Mouse (Mus musculus): ENCODE data around the gene Gm49711.

The Gm49711 gene

DNA sequence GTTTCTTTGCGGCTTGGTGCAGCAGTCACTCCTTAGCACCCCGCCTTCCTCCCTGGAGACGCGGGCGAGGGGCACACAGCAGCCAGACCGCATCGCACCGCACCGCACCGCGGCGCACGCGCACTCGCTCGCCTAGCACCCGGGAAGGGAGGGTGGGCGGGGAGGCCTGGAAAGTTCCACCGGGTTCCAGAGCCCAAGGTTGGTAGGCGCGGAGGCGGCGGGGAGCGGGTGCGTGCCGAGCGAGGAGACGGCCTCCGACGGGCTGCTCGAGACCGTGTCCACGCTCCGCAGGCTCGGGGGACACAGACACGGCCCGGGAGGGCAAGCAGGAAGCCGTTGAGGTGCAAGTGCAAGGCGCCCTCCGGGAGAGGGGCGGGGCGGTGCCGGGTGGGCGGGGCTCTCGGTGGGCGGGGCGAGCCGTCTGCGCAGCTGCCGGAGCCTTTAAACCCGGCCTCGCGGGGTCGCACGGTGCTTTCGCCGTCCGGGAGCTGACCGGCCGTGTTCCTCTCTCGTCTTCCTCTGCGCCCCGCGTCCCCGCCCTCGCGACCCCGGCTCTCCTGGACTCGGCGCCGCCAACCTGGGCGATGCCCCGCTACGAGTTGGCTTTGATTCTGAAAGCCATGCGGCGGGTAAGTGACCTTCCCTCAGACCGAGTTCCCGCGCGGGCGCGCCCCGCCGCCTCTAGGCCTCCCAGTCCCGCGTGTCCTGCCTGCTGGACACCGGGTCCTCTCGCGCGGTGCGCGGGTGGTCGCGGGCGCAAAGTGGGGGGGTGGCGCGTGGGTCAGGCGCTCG lies at the start of gene Gm49711, which contains the start of the genes Mrps6 and Slc5a3:
TSS of gene Gm49711 (plus strand) at position 465 of the 792 bp plus-strand sequence.
TSS of gene Mrps6 (plus strand) at position 419 of the 792 bp plus-strand sequence.
TSS of gene Slc5a3 (plus strand) at position 471 of the 792 bp plus-strand sequence.
- DNase-seq (ENCODE audit: low spot score in 2 of 2): peak; percentile 74 to 91

DNA sequence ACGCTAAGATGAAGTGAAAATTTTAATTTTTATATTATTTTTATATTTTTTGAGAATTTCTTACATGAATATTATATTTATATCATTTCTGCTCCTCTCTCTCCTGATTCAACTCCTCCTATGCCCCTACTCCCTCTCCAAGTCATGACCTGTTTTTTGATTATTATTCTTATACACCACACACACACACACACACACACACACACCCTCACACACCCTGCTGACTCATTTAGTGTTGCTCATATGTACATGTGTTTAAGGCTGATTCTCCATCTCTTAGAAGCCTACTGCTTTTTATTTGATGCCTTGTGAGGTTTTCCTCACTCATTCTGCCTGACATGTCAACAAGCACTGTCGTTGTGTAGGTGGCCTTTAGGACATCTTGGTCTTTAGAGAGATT lies 48.5 kb upstream of the Gm49711 start:
- DNase-seq (ENCODE audit: low spot score in 2 of 2): no peak

DNA sequence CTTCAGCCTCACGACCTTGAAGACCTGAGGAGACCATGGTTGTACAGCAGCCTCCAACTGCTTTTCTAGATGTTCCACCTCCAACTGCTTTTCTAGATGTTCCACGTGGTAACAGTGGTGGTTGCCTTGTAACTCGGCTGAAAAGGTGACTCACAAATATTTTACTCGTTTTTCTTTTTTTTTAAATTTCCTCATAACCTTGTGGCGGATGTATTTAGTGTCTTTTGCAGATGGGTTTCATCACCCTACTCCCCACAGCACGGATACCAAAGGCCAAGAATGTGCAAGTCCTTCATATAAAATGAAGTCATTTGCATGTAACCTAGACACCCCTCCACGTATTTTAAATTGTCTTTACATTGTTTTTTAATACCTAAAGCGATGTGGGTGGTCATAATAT lies 41.3 kb upstream of the Gm49711 start:
- DNase-seq (ENCODE audit: low spot score in 2 of 2): no peak

DNA sequence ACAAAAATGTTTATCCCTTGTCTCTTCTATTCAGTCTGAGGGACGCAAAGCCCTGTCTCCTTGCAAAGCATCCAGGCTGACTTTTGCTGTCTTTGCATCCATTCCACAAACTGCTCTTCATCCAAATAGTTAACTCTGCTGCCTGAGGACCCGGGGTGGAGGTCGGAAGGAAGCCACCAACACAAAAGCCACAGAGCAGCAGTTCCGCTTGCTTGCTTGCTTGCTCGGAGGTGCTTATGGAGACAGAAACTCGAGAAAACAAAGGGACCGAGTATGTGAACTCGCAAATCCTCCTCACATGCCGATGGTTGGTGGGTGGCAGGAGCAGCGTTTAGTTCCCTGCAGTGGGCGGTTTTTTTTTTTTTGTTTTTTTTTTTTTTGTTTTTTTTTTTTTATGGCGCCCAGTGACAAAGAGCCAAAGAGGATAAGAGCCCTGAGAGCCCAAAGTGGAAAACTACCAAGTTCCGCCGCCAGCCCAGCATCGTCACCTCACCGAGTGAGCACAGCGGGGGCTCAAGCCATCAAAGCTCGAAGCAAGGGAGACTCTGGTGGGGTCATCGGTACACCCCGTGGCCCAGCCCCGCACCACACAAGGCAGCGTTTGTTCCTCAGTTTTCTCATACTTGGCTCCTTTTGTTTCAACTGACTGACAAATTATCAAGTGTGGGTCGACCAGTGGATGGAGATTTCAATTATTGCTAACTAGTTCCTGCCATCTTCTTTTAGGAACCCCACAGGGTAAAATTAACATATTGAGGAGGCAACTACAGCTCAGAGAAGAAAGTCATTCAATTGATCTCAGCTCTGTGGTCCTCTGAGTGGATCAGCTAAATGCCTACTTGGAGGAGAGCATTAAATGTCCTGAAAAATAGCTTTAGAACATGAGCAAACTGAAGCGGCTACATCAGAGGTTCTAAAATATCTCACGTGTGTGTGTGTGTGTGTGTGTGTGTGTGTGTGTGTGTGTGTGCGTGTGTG lies 38.7 kb upstream of the Gm49711 start:
- peak in 1 of 2 experiments; percentile 33 for DNase-seq (ENCODE audit: low spot score in 2 of 2)

DNA sequence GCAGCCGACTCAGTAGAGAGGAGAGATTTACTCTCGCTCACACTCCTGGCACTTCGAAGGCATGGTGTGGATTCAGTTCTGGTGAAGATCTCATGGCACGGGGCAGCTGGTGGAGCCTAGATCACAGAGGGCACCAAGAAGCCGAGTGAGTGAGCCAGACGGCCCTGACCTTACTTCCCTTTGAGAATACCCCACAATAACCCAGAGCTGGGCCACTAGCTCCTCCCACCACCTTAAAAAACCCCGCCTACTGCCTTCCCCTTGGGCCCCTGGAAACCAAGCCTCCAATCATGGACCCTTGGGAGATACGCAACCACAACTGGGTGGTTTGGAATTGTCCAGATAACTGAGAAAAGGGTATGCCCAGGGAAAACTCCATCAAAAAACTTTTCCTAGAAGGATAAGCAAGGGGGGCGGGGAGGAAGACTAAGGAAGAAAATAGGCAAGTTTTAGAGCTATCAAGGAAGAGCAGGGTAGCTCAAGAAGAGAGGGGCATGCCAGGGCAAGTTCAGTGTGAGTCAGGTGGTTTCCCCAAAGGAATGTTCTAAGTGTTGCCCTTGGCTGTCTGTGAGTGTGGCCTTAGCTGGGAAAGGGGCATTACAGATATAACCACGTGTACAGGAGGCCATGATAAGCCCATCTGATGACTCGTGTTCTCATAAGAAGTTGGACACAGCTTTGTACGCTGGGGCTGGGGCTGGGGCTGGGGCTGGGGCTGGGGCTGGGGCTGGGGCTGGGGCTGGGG lies 36.3 kb upstream of the Gm49711 start:
- DNase-seq (ENCODE audit: low spot score in 2 of 2): no peak

DNA sequence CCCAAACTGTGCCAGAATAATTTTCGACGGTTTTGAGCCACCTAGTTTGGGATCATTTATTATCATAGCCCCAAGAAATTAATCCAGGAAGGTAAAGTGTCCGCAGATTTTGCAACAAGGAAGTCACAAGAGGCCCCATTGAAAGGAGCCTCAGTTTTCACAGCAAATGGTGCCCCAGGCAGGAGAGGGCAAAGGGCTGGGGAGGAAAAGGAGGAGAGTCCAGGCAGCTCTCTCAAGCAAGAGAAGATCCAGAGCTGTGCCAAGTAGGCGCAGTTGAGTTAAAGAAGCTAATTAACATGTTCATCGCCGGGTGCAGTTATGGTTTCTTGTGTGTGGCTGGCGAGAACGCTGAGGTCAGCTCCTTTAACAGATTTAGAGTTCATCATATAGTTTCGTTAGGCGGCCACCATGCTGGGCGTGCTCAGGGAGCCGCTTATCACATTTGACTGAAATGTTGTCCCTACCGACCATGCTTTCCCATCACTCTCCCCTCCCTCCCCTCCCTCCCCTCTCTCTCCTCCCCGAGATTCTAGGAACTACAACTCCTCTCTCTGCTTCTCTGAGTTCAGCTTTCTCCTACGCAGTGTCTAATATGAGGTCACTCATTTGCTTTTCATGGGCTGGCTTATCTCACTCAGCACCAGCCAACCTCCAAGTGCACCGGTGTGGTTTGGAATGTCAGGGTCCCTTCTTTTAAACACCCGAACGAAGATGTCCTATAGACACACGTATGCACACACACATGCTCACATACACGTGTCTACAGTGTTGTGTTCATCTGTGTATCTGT lies 35.4 kb upstream of the Gm49711 start:
- DNase-seq (ENCODE audit: low spot score in 2 of 2): no peak

DNA sequence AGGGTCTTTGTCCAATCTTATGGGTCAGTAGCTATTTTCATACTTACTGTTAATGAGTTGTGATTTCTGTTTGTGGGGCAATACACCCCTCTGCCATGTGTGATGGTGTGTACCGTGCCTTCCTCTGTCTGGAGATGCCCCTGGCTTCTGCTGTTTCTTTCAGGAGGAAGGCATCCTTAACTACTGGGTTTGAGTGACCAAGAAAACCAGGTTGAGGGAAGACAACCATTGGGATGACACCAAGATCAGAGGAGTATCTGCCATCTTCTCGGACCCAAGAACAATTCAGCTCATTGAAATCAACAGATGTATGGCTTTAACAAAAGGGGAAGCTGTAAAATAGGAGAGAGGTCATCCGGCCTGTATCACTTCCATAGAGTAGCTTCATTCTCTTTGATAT lies 24.8 kb upstream of the Gm49711 start:
- no peak for DNase-seq (ENCODE audit: low spot score in 2 of 2)

DNA sequence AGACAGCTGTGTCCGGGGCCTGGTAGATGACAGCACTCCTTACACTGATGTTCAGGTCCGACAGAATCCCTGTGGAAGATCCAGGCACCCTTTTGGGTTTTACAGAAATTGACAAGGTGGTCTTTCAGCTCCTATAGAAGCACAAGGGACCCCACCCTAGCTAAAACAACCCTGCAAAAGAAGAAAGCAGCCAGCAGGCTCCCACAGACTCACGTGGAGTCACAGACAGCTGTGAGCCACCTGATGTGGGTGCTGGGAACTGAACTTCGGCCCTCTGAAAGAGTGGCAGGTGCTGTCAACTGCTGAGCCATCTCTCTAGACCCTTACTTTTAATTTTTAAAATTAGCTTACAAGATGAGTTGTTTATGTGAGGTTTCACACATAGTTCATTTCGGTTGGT lies 23.4 kb upstream of the Gm49711 start:
- no peak for DNase-seq (ENCODE audit: low spot score in 2 of 2)

DNA sequence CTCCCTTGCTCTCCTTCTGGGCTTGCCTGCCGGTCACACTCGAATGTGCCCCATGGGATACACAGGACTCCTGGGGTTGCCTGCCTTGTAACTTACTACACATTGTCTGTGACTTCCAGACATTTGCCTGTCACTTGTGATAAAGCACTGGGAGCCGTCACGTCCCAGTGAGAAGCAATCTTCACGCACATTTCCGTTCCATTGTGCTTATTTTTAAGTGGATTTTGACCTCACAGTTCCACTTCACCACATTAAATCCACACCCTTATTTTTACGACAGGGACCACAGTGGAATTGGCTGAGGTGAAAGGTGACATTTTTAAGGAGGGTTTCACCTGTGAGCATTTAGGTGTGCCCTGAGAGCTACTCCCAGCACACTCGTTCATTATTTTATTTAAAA lies 21.4 kb upstream of the Gm49711 start:
- no peak for DNase-seq (ENCODE audit: low spot score in 2 of 2)

DNA sequence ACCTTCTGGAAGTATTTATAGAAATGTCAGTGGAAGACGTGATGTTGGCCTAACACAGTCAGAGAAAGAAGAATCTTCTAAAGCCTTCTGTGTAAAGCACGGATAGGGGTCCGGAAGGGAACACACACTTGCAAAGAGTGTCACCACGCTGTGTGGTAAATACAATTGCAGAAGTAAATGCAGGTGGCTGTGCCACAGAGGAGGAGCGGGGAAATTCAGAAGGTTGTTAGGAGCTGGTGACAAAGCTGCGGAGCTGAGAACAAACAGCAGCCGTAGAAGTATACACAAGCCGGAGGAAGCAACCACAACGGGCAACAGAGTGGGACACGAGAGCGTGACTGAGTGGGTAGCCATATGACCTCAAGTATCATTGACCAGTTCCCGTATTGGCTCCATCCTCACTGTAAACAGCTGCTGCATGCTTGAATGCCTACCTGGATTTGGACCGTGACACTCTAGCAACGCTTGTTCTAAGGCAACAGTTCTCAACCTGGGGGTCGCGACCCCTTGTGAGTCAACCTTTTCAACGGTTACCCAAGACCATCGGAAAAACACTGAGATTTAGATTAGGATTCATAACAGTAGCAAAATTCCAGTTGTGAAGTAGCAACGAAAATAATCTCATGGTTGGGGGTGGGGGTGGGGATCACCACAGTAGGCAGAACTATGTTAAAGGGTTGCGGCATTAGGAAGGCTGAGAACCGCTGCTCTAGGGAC lies 20.1 kb upstream of the Gm49711 start:
- no peak for DNase-seq (ENCODE audit: low spot score in 2 of 2)

DNA sequence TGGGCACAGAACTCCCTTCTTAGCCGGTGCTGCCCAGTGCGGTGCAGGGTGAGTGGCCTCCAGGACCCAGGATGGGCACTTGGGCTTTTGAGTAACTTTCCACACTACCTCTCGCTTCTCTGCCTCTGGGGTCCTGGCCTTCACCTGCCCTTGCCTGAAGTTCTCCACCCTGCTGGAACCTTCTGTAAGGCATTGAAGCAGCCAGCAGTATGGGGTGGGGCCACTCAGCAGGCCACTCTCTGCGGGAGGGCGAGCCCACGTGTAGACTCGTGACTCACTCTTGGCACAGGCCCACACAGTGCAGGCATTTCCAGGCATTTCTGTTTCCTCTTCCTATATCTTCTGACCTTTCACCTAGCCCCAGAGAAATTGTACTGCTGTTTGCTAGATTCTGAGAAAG lies 18.7 kb upstream of the Gm49711 start:
- no peak for DNase-seq (ENCODE audit: low spot score in 2 of 2)

DNA sequence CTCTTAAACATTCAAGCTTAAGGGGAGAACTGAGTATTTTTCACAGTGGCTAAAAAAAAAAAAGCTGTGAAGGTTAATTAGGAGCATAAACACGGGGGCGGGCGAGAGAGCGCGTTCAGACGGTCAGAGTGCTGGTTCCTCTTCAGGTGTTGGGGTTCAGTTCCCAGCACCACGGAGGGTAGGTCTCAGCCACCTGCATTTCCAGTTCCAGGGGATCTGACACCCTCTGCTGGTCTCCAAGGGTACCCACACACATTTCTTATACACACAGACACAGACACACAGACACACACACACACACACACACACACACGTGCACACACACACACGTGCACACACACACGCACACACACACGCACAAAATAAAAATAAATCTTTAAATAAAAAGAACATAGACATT lies 18.1 kb upstream of the Gm49711 start:
- DNase-seq (ENCODE audit: low spot score in 2 of 2): no peak

DNA sequence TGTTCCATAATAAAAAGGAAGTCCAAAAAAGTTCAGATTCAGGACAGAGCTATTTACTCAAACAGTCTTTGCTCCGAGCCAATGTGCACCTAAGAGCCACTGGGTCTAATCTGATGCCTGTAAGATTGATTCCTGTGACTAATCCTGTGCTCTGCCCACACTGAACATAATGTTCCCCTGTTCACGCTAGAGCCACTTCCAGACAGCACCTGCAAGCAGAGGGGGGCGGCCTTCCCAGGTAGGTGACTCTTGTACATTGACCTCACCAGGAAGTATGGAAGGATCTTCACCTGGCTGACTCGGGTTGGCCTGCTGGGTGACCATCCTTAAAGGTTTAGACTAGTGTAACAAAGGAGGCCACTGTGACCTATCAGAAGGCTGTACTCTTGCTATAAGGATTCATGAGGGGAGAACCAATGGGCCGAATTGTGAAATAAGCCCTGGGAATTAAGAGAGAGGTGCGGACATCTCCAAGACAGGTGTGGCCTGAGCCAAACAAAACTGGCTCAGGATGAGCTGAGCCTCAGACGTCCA lies 6.3 kb upstream of the Gm49711 start:
- no peak for DNase-seq (ENCODE audit: low spot score in 2 of 2)

DNA sequence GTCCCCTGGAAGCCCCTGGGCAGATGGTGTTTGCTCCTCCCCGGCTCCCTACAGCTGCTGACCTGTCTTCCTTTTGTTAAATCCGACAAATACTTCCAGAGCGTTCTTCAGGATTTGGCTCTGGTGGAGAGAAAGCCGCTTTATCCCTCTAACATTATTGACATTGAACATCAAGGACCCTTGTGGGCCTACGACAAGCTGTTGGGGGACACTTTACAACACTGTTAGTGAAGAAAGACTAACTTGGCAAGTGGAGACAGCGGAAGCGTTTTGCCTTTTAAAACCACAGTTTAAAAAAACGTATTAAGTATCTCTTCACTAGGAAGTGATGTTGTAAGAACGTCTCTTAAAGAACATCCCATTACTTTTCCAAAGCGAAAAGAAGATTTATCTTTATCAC lies 5.5 kb upstream of the Gm49711 start:
- DNase-seq (ENCODE audit: low spot score in 2 of 2): no peak

DNA sequence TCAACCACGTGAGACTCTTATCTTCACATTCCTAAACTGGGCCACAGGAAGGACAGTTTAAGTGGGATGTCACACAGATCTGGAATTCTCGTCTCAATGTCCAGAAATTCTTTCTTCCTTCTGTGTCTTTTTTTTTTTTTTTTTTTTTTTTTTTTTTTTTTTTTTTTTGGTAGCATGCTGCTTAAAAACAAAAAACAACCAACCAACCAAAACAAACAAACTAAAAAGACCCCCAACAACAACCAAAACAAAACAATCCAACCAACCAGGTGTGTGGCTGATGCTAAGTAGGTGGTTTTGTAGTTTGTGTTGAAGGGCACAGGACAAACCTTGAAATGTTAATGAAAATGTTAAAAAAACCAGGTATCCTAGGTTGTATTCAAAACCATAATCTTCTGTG lies 1.4 kb upstream of the Gm49711 start:
- no peak for DNase-seq (ENCODE audit: low spot score in 2 of 2)

DNA sequence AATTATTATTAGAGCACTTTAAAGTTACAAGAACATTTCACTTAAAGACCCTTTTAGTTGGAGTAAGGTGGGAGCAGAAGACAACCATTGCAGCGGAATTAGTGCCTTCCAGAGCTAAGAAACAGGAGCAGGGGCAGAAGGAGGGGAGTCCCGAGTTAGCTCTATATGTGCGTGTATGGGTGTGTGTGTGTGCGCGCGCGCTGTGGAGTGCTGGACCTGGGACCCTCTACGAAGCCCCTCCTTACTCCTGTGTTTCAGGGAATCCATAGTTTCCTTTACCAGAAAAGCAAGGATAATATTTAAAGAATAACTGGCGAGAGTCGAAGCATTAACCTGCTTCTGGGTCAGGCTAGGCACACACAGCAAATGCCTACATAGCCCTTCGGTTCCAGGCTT lies 662 bp upstream of the Gm49711 start:
- DNase-seq (ENCODE audit: low spot score in 2 of 2): no peak

DNA sequence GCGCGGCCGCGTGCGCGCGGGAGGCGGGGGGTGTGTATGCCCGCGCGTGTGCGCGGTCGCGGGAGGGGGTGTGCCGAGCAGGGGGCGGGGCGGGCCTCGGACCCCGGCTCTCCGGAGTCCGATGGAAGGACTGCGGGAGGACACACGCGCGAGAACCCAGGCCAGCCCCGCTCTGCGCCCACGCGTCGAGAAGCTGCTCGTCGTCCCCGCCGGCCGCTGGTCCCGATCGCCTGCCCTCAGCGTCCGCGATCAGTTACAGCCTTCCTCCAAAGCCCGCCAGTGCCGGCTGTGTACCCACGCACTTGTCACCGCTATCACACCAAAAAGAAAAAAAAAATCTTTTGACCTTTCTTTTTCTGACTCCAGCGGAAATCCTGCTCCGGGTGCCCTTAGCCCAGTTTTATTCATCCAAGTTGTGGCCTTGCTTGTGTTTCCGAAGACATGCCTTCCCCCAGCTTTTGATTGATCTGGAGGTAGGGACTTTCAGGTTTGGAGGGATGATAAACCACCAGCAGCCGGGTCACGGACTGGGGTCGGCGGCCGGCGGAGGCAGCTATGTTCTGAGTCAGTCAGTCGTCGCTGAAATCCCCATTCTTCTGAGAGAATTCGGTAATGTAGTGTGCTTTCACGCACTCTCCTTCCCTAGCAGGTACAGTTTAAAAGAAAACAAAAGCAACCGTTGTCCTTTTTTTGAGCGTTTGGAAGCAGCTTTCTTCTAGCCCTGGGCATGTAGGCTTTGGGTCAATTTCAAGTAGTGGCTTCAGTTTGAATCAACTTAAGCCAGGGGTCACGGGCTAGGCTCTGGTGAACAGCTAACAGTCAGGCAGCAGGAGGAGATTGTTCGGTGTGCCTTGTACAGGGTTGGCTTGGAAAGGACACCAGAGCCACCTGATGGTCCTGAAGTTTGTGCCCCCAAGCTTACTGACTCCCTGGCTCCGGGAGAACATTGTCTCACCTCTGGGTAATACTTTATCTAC lies 816 bp downstream of the Gm49711 start:
- DNase-seq (ENCODE audit: low spot score in 2 of 2): no peak

DNA sequence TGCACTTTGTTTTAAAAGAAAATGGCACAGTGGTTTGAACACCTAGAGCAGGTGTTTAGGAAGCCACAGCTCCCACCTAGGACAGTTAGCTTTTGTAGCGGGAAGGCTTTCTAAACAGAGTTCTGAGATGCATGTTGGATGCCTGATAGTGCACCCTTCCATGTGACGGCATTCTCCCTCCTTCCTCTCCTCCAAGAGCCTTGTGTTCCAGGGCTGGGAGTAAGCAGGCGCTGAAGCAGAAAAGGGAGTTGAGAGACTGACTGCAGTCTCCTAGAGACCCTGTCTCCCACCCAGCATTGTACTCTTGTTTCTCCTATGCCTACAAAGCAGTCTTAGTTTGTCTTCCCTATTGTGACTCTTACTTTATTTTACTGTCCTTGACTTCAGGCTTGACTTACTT lies 2.1 kb downstream of the Gm49711 start:
- no peak for DNase-seq (ENCODE audit: low spot score in 2 of 2)

DNA sequence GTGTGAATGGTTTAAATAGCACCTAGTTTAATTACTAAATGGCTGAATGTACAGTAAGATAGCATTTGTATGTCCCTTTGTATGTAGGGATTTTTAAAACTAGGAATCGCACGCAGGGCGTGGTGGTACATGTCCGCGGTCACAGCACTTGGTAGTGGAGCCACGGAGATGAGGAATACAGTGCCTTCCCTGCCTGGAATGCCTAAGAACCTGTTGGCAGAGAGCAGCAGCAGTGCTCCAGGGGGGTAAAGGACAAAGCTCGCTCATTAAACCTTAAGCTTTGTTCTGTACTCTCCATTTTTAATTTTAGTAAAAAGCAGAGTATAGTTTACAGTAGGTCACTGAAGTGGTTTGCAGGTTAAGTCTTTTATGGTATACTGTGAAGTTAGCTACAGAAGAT lies 3.5 kb downstream of the Gm49711 start:
- no peak for DNase-seq (ENCODE audit: low spot score in 2 of 2)
